Mouse (Mus musculus): Measurements from ENCODE around the gene Pim3. TPM values are rescaled to one million over a fixed set of nuclear protein-coding genes. Genes with fewer than 3 reads are reported as not detected.

Pim3 gene
- polyA plus RNA-seq, 1 experiment from 2014 or later: 42.0 TPM

- H3K4me3 ChIP-seq (ENCODE audit: low read depth, low read length): no peak overlapping the region
- H3K9me3 ChIP-seq (ENCODE audit: control insufficient read depth, low read length): no peaks in the 10 kb centered on the region
- H3K4me1 ChIP-seq (replicated peaks; ENCODE audit: control insufficient read depth, insufficient read depth, low read length): no peaks in the 10 kb centered on the region
- WGBS: 70% methylated on average over 5 of the region's 5 CpGs
- H3K9ac ChIP-seq (ENCODE audit: low read length): no peak overlapping the region
- no peak overlapping the region for H3K27ac ChIP-seq (ENCODE audit: low read depth, low read length)
- no peak for ATAC-seq (replicated peaks; ENCODE audit: low FRiP score)
- H3K4me2 ChIP-seq (ENCODE audit: low read depth, low read length, severe bottlenecking): no peak overlapping the region
- no peak for DNase-seq (ENCODE audit: low spot score)
- H3K36me3 ChIP-seq (ENCODE audit: control insufficient read depth, insufficient read depth, low read length): no peaks in the 10 kb centered on the region
- H3K27me3 ChIP-seq (ENCODE audit: control insufficient read depth, insufficient read depth, low read length): no peaks in the 10 kb centered on the region
These were observed 30.5 kb upstream of the Pim3 start for GRCm38 (mm10) chr15:88831482-88831881.

GRCm38 (mm10) chr15:88832536-88832935 lies 29.4 kb upstream of the Pim3 start:
- ATAC-seq (replicated peaks; ENCODE audit: low FRiP score) (no peak), DNase-seq (ENCODE audit: low spot score) (no peak)
- H3K27me3 ChIP-seq (ENCODE audit: control insufficient read depth, insufficient read depth, low read length): no peaks in the 10 kb centered on the region
- H3K4me3 ChIP-seq (ENCODE audit: low read depth, low read length): no peak overlapping the region
- WGBS: 85% methylated on average over 9 of the region's 9 CpGs
- no peak overlapping the region for H3K27ac ChIP-seq (ENCODE audit: low read depth, low read length)
- H3K4me2 ChIP-seq (ENCODE audit: low read depth, low read length, severe bottlenecking): no peak overlapping the region
- no peak overlapping the region for H3K9ac ChIP-seq (ENCODE audit: low read length)
- no peaks in the 10 kb centered on the region; the same call in 1 of the 2 replicates for H3K4me1 ChIP-seq (replicated peaks; ENCODE audit: control insufficient read depth, insufficient read depth, low read length)
- H3K9me3 ChIP-seq (ENCODE audit: control insufficient read depth, low read length): no peaks in the 10 kb centered on the region
- H3K36me3 ChIP-seq (ENCODE audit: control insufficient read depth, insufficient read depth, low read length): no peaks in the 10 kb centered on the region

- ATAC-seq (replicated peaks; ENCODE audit: low FRiP score): no peak
- no peak overlapping the region for H3K4me2 ChIP-seq (ENCODE audit: low read depth, low read length, severe bottlenecking)
- no peak for DNase-seq (ENCODE audit: low spot score)
These were observed 26.0 kb upstream of the Pim3 start for GRCm38 (mm10) chr15:88836031-88836430.

DNA sequence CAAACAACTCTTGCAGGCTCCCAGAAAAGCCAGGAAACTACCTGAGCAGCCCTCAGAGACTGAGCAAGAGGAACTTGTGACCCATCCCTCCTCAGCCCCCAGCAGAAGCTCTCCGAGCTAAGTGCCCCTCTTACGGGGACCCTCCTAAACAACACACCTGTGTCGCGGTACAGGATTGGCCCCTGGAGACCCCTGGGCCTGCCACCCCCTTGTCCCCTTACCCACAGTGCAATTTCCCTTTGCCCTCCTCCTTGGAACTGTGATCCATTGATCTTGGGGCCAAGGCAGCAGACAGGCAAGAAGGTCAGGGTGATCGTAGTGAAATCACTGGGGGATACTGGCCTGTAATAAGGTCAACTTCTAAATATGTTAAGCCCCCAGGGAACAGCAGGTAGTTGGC lies 25.4 kb upstream of the Pim3 start:
- Histone ChIP-seq H3K27me3 (ENCODE audit: control insufficient read depth, insufficient read depth, low read length) (no peaks in the 10 kb centered on the region), H3K9me3 (ENCODE audit: control insufficient read depth, low read length) (no peaks in the 10 kb centered on the region), H3K4me2 (ENCODE audit: low read depth, low read length, severe bottlenecking) (no peak overlapping the region), H3K9ac (ENCODE audit: low read length) (no peak overlapping the region), H3K4me1 (replicated peaks; ENCODE audit: control insufficient read depth, insufficient read depth, low read length) (peaks cover 4% of the 10 kb centered on the region; the same call in 1 of the 2 replicates), H3K36me3 (ENCODE audit: control insufficient read depth, insufficient read depth, low read length) (no peaks in the 10 kb centered on the region), H3K4me3 (ENCODE audit: low read depth, low read length) (no peak overlapping the region), H3K27ac (ENCODE audit: low read depth, low read length) (no peak overlapping the region)
- WGBS: 71% methylated on average over 5 of the region's 5 CpGs
- DNase-seq (ENCODE audit: low spot score): no peak
- no peak for ATAC-seq (replicated peaks; ENCODE audit: low FRiP score)

More at GRCm38 (mm10) chr15:88836031-88836430, 26.0 kb upstream of the Pim3 start:
- H3K9me3 ChIP-seq (ENCODE audit: control insufficient read depth, low read length): no peaks in the 10 kb centered on the region
- H3K36me3 ChIP-seq (ENCODE audit: control insufficient read depth, insufficient read depth, low read length): no peaks in the 10 kb centered on the region
- H3K4me1 ChIP-seq (replicated peaks; ENCODE audit: control insufficient read depth, insufficient read depth, low read length): peaks cover 4% of the 10 kb centered on the region; the same call in 1 of the 2 replicates
- no peak overlapping the region for H3K9ac ChIP-seq (ENCODE audit: low read length)
- H3K27ac ChIP-seq (ENCODE audit: low read depth, low read length): no peak overlapping the region
- no peak overlapping the region for H3K4me3 ChIP-seq (ENCODE audit: low read depth, low read length)
- H3K27me3 ChIP-seq (ENCODE audit: control insufficient read depth, insufficient read depth, low read length): no peaks in the 10 kb centered on the region
- 83% methylated on average over 6 of the region's 6 CpGs for WGBS

GRCm38 (mm10) chr15:88837199-88837932 lies 24.6 kb upstream of the Pim3 start:
- under 1% methylated on average over 39 of the region's 39 CpGs for WGBS
- no peak overlapping the region for H3K27ac ChIP-seq (ENCODE audit: low read depth, low read length)

GRCm38 (mm10) chr15:88837977-88838376 lies 24.0 kb upstream of the Pim3 start:
- H3K4me3 ChIP-seq (ENCODE audit: low read depth, low read length): peak overlapping the region; percentile 44
- DNase-seq (ENCODE audit: low spot score): no peak
- ATAC-seq (replicated peaks; ENCODE audit: low FRiP score): no peak
- H3K4me1 ChIP-seq (replicated peaks; ENCODE audit: control insufficient read depth, insufficient read depth, low read length): peaks cover 4% of the 10 kb centered on the region; the same call in 1 of the 2 replicates
- under 1% methylated on average over 11 of the region's 11 CpGs for WGBS
- H3K27ac ChIP-seq (ENCODE audit: low read depth, low read length): no peak overlapping the region
- no peaks in the 10 kb centered on the region for H3K36me3 ChIP-seq (ENCODE audit: control insufficient read depth, insufficient read depth, low read length)
- H3K9ac ChIP-seq (ENCODE audit: low read length): peak overlapping the region; percentile 64
- no peaks in the 10 kb centered on the region for H3K9me3 ChIP-seq (ENCODE audit: control insufficient read depth, low read length)
- H3K4me2 ChIP-seq (ENCODE audit: low read depth, low read length, severe bottlenecking): peak overlapping the region; percentile 68
- no peaks in the 10 kb centered on the region for H3K27me3 ChIP-seq (ENCODE audit: control insufficient read depth, insufficient read depth, low read length)

More at GRCm38 (mm10) chr15:88837199-88837932, 24.6 kb upstream of the Pim3 start:
- ATAC-seq (replicated peaks; ENCODE audit: low FRiP score): peak; percentile 64
- Histone ChIP-seq H3K4me1 (replicated peaks; ENCODE audit: control insufficient read depth, insufficient read depth, low read length) (peaks cover 4% of the 10 kb centered on the region; the same call in 1 of the 2 replicates), H3K27me3 (ENCODE audit: control insufficient read depth, insufficient read depth, low read length) (no peaks in the 10 kb centered on the region), H3K36me3 (ENCODE audit: control insufficient read depth, insufficient read depth, low read length) (no peaks in the 10 kb centered on the region), H3K9ac (ENCODE audit: low read length) (peak overlapping the region; percentile 64), H3K4me2 (ENCODE audit: low read depth, low read length, severe bottlenecking) (peak overlapping the region; percentile 68), H3K4me3 (ENCODE audit: low read depth, low read length) (peak overlapping the region; percentile 44), H3K9me3 (ENCODE audit: control insufficient read depth, low read length) (no peaks in the 10 kb centered on the region)
- DNase-seq (ENCODE audit: low spot score): peak; percentile 77

- Histone ChIP-seq H3K4me2 (ENCODE audit: low read depth, low read length, severe bottlenecking) (no peak overlapping the region), H3K4me1 (replicated peaks; ENCODE audit: control insufficient read depth, insufficient read depth, low read length) (peaks cover 6% of the 10 kb centered on the region; the same call in 1 of the 2 replicates), H3K27me3 (ENCODE audit: control insufficient read depth, insufficient read depth, low read length) (no peaks in the 10 kb centered on the region), H3K36me3 (ENCODE audit: control insufficient read depth, insufficient read depth, low read length) (no peaks in the 10 kb centered on the region), H3K4me3 (ENCODE audit: low read depth, low read length) (no peak overlapping the region), H3K9me3 (ENCODE audit: control insufficient read depth, low read length) (no peaks in the 10 kb centered on the region), H3K27ac (ENCODE audit: low read depth, low read length) (no peak overlapping the region), H3K9ac (ENCODE audit: low read length) (peak overlapping the region; percentile 17; the same call in 1 of the 2 replicates)
- ATAC-seq (replicated peaks; ENCODE audit: low FRiP score) (peak; percentile 45), DNase-seq (ENCODE audit: low spot score) (no peak)
- WGBS: 31% methylated on average over 9 of the region's 9 CpGs
These were observed 22.7 kb upstream of the Pim3 start for GRCm38 (mm10) chr15:88839271-88839670.

DNA sequence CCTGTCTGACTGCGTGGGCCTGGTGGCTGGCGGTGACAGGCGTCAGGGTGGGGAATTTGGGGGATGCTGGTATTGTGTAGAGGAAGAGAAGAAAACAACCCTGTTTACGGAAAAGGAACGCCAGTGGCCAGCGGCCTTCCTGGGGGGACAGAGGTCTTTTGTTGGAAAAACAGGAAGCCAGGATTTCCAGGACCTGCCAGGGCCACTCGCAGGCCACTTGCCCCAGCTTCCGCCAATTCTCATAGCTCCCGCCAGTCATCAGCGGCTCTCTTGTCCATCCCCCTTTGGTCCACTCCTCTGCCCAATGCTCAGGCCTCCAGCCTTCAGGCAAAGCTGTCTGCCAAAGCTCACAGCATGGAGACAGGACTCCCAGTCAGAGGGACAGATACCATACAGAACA lies 21.9 kb upstream of the Pim3 start:
- H3K9ac ChIP-seq (ENCODE audit: low read length): no peak overlapping the region
- no peaks in the 10 kb centered on the region for H3K36me3 ChIP-seq (ENCODE audit: control insufficient read depth, insufficient read depth, low read length)
- H3K27ac ChIP-seq (ENCODE audit: low read depth, low read length): no peak overlapping the region
- ATAC-seq (replicated peaks; ENCODE audit: low FRiP score) (no peak), DNase-seq (ENCODE audit: low spot score) (no peak)
- 63% methylated on average over 10 of the region's 10 CpGs for WGBS
- H3K4me2 ChIP-seq (ENCODE audit: low read depth, low read length, severe bottlenecking): no peak overlapping the region
- no peaks in the 10 kb centered on the region for H3K9me3 ChIP-seq (ENCODE audit: control insufficient read depth, low read length)
- H3K4me3 ChIP-seq (ENCODE audit: low read depth, low read length): no peak overlapping the region
- H3K27me3 ChIP-seq (ENCODE audit: control insufficient read depth, insufficient read depth, low read length): no peaks in the 10 kb centered on the region
- peaks cover 6% of the 10 kb centered on the region; the same call in 1 of the 2 replicates for H3K4me1 ChIP-seq (replicated peaks; ENCODE audit: control insufficient read depth, insufficient read depth, low read length)

- H3K4me1 ChIP-seq (replicated peaks; ENCODE audit: control insufficient read depth, insufficient read depth, low read length): peaks cover 6% of the 10 kb centered on the region; the same call in 1 of the 2 replicates
- 94% methylated on average over 2 of the region's 2 CpGs for WGBS
- H3K36me3 ChIP-seq (ENCODE audit: control insufficient read depth, insufficient read depth, low read length): no peaks in the 10 kb centered on the region
- no peak overlapping the region for H3K4me3 ChIP-seq (ENCODE audit: low read depth, low read length)
- no peaks in the 10 kb centered on the region for H3K27me3 ChIP-seq (ENCODE audit: control insufficient read depth, insufficient read depth, low read length)
- no peaks in the 10 kb centered on the region for H3K9me3 ChIP-seq (ENCODE audit: control insufficient read depth, low read length)
- DNase-seq (ENCODE audit: low spot score) (no peak), ATAC-seq (replicated peaks; ENCODE audit: low FRiP score) (no peak)
- no peak overlapping the region for H3K4me2 ChIP-seq (ENCODE audit: low read depth, low read length, severe bottlenecking)
- no peak overlapping the region for H3K9ac ChIP-seq (ENCODE audit: low read length)
- H3K27ac ChIP-seq (ENCODE audit: low read depth, low read length): no peak overlapping the region
These were observed 20.8 kb upstream of the Pim3 start for GRCm38 (mm10) chr15:88841160-88841559.
